Mouse (Mus musculus) embryo, embryonic 10.5 days (tissue): ENCODE measurements around the gene Neurl1b.
A peak's percentile ranks its signal among the peaks of the same experiment; 100 is the strongest.

Experiments
- DNase-seq: peaks from one replicate; pipeline ENCODE4 v3.0.0-alpha.2; 2015; ENCODE audit warnings: low spot score

Gene Neurl1b

DNA sequence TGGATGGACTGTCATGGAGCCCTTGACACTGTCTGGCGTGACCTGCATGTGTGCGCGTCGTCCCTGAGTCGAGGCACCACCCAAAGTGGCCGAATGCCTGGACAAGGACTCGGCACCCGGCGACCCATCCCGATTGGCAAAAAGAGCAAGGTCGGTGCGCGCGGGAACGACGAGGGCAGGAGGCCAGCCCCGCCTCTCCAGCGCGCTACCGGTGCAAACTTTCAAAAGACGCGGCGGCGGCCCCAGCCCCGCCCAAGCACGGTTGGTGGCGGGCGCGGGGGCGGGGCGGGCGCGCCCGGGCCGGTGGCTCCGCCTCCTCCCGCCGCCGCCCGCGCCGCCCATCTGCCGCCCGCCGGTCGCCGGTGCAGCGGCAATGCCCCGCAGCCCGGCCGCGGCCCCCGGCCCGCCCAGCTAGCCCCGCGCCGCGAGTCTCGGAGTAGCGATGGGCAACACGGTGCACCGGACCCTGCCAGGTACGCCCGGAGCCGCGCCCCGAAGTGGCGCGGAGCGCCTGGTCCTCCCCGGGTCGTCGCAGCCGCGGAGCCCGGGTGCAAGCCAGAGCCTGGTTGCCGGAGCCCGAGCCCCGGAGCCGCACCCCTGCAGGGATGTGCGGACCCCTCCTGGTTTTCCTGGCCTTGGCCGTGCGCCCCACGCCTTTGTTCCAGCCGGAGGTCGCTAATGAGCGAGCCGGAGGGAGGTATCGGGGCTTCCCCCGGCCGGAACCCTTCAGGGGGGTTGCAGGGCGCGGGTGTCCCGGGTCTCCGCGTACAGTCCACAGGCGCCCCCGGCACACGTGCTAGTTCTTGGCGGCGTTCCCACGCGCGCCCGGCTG lies at the start of gene Neurl1b:
Neurl1b (plus strand) TSS at position 307 of the 832 bp plus-strand sequence.
- DNase-seq: peak; percentile 53

- no peak for DNase-seq
These were observed 47.8 kb upstream of the Neurl1b start for GRCm38 (mm10) chr17:26366792-26367191.

GRCm38 (mm10) chr17:26368336-26368992 lies 46.2 kb upstream of the Neurl1b start:
- DNase-seq: no peak

DNA sequence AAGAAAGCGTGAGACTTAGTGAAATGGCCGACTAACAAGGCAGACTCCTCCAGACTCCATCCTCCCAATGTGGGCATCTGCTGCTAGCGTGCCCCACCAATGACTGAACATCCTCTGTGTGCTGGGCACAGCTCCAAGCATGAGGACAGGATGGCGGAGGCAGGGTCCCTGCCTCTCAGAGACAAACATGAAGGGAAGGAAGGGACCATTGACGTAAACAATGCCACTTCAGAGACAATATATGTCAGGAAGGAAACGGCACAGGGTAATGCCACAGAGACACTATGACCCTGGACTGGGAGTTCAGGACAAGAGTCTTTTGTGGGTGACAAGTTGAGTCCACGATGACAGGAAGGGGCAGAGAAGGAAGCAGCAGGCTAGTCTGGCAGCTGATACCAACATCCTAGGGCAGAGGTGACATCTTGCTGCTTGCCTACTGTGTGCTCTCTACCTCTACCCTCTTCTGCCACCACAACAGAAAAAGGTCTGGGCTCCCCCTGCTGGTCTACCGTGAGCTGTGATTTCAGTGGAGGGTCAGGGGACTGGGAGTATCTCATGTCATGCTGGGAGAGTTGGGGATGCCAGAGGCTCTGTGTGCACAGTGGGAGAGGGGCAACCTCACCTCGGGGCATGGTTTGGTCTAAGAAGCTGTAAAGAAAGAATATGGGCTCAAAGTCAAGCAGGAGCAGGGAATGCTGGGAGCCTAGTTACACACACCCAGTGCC lies 43.9 kb upstream of the Neurl1b start:
- DNase-seq: peak; percentile 37

GRCm38 (mm10) chr17:26371246-26371535 lies 43.4 kb upstream of the Neurl1b start:
- no peak for DNase-seq

- DNase-seq: no peak
These were observed 41.4 kb upstream of the Neurl1b start for GRCm38 (mm10) chr17:26373211-26373610.

- no peak for DNase-seq
These were observed 38.2 kb upstream of the Neurl1b start for GRCm38 (mm10) chr17:26376416-26376815.

DNA sequence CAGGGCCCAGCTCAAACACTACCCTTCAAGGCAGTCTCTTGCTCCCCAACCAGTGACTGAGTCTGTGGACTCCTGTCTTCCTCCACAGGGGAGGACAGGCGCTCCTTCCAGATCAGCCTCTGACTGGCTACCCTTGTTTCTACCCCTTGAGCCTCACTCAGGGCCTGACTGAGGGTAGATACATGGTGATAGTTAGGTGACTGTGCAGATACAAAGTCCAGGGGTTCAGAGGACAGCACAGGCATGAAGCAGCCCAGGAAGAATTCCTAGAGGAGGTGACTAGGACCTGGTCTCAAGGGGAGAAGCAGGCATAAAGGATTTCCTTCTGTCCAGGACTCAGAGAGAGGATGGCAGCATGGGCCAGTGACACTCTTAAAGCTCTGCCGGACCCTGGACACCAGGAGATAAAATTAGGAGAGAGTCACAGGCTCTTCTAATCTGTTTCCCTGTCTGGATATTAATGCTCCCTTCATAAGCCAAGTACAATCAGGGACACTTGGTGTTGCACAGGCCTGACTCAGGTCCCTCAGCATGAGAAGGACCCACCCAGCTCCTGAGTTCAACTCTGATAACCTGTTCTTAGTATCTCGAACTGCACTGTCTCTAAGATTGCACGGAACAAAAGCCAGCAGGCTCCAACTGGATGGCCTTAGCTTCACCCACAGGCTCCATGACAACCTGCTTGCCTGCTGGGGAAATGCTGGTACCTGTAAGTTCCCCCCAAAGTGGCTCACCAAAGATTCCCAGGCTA lies 37.5 kb upstream of the Neurl1b start:
- no peak for DNase-seq

DNA sequence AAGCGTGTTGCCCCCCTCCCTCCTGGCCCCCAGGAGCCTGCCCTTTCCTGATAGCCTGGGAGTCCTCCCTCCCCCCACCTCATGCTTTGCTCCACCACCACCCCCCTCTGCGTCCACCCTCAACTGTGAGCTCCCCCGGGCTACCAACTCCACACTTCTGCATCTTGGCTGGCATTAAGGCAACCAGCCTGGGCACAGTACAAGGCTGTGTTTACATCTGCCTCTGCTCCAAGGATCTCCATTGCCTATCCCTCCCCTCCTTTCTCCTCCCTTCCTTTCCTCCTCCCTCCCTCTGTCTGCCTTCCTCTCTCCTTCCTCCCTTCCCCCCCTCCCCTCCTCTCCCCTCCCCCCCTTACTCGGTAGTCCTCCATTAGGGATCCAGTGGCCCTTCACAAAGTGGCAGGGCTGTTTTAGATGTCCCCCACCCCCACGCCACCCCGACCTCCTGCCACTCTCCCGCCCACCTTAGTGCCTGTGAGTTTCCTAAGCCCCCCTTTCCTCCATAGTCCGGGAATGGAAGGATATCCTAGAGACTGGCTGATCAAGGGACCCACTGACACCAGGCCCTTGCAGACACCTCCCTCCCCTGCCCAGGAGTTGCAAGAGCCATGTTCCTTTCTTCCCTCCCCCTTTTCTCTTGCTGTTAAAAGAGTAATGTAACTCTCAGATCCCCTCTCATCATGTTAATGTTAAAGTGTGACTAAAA lies 34.2 kb upstream of the Neurl1b start:
- DNase-seq: no peak

- DNase-seq: peak; percentile 63
These were observed 33.6 kb upstream of the Neurl1b start for GRCm38 (mm10) chr17:26380986-26381446.

DNA sequence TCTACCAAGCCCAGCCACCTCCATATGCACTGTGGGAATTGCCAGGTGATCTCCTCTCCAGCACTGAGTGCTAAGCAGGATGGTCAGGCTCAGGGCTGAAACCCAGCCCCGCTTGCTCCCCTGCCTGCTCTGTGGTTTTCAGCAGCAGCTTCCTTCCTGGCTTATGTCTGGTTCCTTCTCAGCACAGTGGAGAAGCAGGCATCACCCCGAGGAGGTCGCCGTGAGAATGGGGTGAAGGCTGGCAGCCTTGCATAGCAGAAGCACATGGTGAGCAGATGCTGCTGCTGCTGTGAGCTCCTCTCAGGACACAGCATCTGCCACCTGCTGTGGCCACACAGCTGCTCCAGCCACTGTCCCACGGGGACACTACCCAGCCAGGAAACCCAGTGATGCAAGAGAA lies 33.0 kb upstream of the Neurl1b start:
- no peak for DNase-seq

DNA sequence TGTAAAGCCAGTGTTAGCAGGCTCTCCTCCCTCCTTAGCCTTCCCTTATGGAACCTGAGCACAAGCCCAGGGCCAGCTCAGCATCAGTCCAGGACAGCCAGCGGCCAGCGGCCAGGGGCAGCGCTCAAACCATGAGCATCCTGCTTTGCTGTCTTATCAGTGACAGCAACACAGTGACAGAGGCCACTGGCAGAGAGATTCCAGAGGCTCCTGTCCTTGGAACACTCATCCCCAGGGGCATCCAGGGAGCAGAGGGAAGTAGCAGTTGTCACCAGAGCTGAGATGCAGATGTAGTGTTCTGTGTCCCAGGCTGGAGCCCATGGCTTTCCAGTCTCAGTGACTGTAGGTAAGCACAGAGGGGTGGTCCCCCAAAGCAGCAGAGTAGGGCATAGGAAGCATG lies 32.5 kb upstream of the Neurl1b start:
- DNase-seq: no peak

DNA sequence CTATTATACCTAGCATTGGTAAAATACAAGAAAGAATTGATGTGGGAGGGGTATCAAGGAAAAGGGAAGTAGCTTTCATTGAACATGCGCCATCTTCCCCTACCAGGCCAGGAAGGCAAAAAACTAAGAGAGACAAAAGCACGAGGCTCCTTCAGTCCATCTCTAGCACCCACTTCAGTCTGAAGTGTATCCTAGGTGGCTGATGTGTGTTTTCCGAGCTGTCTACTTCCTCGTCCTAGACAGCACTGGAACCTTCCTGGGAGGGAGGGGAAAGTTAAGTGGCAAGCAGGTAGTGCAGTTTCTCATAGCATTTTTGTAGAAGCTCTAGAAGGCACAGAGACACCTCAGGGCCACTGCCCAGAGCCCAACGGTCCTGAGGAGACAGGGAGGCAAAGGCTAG lies 31.9 kb upstream of the Neurl1b start:
- DNase-seq: no peak

DNA sequence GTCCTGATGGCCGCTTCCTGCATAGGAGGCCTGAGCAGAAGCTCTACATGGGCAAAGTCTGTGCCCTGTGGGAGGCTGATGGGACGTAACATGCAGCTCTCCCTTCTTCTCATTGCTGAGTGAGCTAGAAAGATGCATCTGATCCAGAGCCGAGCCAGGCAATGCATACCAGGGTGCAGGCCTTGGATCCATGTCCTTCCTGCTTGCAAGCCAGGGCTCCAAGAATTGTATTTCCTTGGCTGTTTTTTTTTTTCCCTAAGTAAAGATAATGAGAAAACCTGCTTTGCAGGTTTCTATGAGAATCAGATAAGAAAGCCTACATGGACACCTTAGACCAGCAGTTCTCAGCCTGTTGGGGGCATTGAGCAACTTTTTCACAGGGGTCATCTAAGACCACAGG lies 30.5 kb upstream of the Neurl1b start:
- no peak for DNase-seq

- no peak for DNase-seq
These were observed 29.1 kb upstream of the Neurl1b start for GRCm38 (mm10) chr17:26385252-26386130.

GRCm38 (mm10) chr17:26386131-26386481 lies 28.5 kb upstream of the Neurl1b start:
- DNase-seq: no peak

DNA sequence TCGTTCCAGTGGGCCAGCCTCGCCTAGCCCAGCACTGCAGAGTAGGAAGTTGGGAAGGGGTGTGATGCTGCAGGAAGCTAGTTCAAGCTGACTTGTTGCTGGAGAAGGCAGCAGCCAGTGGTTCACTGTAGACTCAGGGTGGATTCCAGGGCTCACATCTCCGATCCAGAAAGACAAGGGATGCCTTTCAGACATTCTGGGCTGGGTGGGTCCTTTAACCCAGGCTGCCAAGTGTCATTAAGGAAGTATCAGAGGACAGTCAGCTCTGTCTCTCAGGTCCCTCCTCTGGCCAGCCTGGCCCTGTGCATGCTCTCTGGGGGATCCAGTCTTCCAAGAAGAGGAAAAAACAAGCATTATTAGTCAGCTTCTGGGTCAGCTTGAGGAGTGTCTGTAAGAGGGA lies 26.5 kb upstream of the Neurl1b start:
- DNase-seq: no peak

DNA sequence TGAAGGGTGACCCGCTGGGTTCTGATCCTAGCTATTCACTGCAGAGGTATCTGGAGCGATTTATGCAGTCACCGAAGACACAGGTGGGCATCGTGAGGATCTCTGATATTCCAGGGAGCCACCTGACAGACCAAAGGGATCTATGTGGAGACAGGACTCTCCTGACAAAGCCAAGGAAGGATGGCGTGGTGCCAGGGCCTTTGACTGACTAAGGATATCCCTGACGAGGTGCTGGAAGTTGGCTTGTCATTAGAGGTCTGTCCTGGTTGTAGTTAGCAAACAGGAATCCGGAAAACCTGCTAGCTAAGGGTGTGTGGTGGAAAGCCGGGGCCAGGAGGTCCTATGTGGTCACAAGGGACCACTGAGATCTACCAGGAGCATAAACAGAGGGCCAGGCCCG lies 25.4 kb upstream of the Neurl1b start:
- DNase-seq: no peak

- DNase-seq: no peak
These were observed 24.0 kb upstream of the Neurl1b start for GRCm38 (mm10) chr17:26390666-26391065.

DNA sequence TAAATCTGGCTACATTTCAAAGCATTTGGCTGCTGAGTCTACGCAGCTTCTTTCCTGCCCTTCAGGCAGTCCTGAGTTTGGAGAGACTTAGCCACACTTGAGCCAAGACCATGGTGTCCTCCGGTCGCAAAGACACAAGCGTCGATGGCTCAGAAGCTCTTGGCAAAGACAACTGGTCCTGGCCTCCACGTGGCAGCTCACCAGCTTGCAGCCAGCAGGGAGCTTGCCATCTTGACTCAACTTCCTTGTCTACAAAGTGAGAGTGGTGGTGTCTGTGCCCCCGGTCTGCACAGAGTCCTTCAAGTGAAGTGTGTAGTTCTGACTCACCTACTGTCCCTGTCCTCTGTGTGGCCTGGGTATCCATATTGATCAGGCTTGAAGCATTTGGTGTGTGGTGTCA lies 22.3 kb upstream of the Neurl1b start:
- DNase-seq: no peak

GRCm38 (mm10) chr17:26396765-26397164 lies 17.9 kb upstream of the Neurl1b start:
- DNase-seq: no peak
